Mouse (Mus musculus) kidney, postnatal 0 days (tissue): ENCODE data around the gene Olfr1049. TPM values are rescaled to one million over a fixed set of nuclear protein-coding genes. Genes with fewer than 3 reads are reported as not detected.
"Not testable (repeated sequence)": the region's sequence is repeated elsewhere in the genome, so short reads cannot be mapped to it uniquely, and the experiment has no call there.

Experiments used
- ATAC-seq: fragments of 200-750 bp; cut with Nextera tagmentation; replicated peaks from 2 replicates; pipeline ENCODE4 v1.8.0; 2017; ENCODE audit warnings: low read depth, moderate number of reproducible peaks, moderate TSS enrichment, moderate library complexity; ENCODE audit not compliant: low FRiP score
- DNase-seq: peaks from one replicate; pipeline ENCODE4 v3.0.0-alpha.2; 2016; ENCODE audit warnings: low spot score
- H3K27ac ChIP-seq: fragments of 300-500 bp; sonication (generic); 2 replicates; pipeline ENCODE4 v1.5.1; 2014; ENCODE audit warnings: mild to moderate bottlenecking
- H3K27me3 ChIP-seq: fragments of 300-500 bp; sonication (generic); 2 replicates; pipeline ENCODE4 v1.6.1; 2014; ENCODE audit warnings: low read length, mixed read lengths; ENCODE audit not compliant: insufficient read depth
- H3K36me3 ChIP-seq: fragments of 300-500 bp; sonication (generic); 2 replicates; pipeline ENCODE4 v1.6.1; 2014; ENCODE audit warnings: low read length, mixed read lengths; ENCODE audit not compliant: insufficient read depth
- H3K4me1 ChIP-seq: fragments of 300-500 bp; sonication (generic); replicated peaks from 2 replicates; pipeline ENCODE4 v1.6.1; 2014; ENCODE audit warnings: antibody characterized with exemption, low read length, mixed read lengths; ENCODE audit not compliant: insufficient read depth
- H3K4me2 ChIP-seq: fragments of 300-500 bp; sonication (generic); 2 replicates; pipeline ENCODE4 v1.6.1; 2014; ENCODE audit warnings: mild to moderate bottlenecking, low read length, moderate library complexity, mixed read lengths
- H3K4me3 ChIP-seq: fragments of 300-500 bp; sonication (generic); replicated peaks from 2 replicates; pipeline ENCODE4 v1.5.1; 2014; ENCODE audit warnings: low read depth, low read length
- H3K9ac ChIP-seq: fragments of 300-500 bp; sonication (generic); 2 replicates; pipeline ENCODE4 v1.6.1; 2014; ENCODE audit warnings: low read depth, low read length
- H3K9me3 ChIP-seq: fragments of 300-500 bp; sonication (generic); replicated peaks from 2 replicates; pipeline ENCODE4 v1.6.1; 2016; ENCODE audit warnings: low read length, inconsistent platforms, mixed read lengths
- CTCF ChIP-seq: IDR thresholded peaks from 2 replicates; pipeline ENCODE4 v1.5.1; 2016; ENCODE audit warnings: antibody characterized with exemption, low read depth, mild to moderate bottlenecking, moderate library complexity
- WGBS: fragments of 180-500 bp; shearing (Covaris S2); extraction: QIAGEN DNeasy Blood & Tissue Kit; methylation state at CpG from one replicate; pipeline ENCODE4 v1.1.7; 2014; 5-methylcytosine and 5-hydroxymethylcytosine counted together
- polyA plus RNA-seq: library from polyadenylated mRNA; unstranded; fragments of >200 nt; fragmentation: Nextera tagmentation; extraction: Ambion mirVana; gene quantifications from 2 replicates; pipeline ENCODE4 v1.2.1, GENCODE M21; 2015

Olfr1049 gene
- not detected in 2 replicates for polyA plus RNA-seq

DNA sequence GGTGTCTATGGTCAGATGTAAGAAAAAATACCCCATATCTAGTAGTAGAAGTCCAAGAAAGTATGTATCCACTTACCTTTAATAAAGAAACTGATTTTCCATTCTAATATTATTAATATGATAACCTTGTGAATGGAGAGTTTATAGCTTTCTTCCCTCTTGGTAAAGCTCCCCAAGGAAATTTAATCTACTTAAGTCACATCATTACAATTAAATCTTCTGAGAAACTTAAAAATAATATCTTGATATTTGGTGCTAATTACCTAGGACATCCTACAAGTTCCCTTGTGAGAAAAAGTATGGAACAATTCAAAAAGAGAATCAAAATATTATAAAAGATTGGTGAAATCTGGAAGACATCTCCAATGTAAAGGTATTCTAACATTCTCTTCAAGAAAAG lies at the start of gene Olfr1049:
Olfr1049 (minus strand) TSS at position 101 of the 400 bp plus-strand sequence.
- H3K9ac ChIP-seq, H3K4me1 ChIP-seq, H3K27ac ChIP-seq, H3K4me3 ChIP-seq, ATAC-seq, DNase-seq, H3K36me3 ChIP-seq, H3K27me3 ChIP-seq, H3K4me2 ChIP-seq, H3K9me3 ChIP-seq: not testable (repeated sequence)

GRCm38 (mm10) chr2:86292155-86292554 lies 34.0 kb upstream of the Olfr1049 start, which contains the start of gene Olfr1052:
TSS of gene Olfr1052 (plus strand) at chr2:86292455.
- Histone ChIP-seq H3K27me3 (no peaks in the 10 kb centered on the region), H3K4me3 (no peak within 1 kb of the TSS), H3K4me2 (no peak within 1 kb of the TSS), H3K4me1 (no peaks in the 10 kb centered on the region), H3K9ac (no peak within 1 kb of the TSS), H3K27ac (no peak within 1 kb of the TSS), H3K36me3 (no peaks in the 10 kb centered on the region), H3K9me3 (no peaks in the 10 kb centered on the region)
- no peak for DNase-seq
- no peak for TF ChIP-seq CTCF
- ATAC-seq = no peak

GRCm38 (mm10) chr2:86278988-86279387 lies 20.9 kb upstream of the Olfr1049 start, which contains the start of gene Olfr1051:
TSS of gene Olfr1051 (minus strand) at chr2:86279088.
- not testable (repeated sequence) for H3K4me3 ChIP-seq, ATAC-seq, H3K9ac ChIP-seq, H3K9me3 ChIP-seq, H3K4me1 ChIP-seq, H3K27me3 ChIP-seq, H3K27ac ChIP-seq, DNase-seq, H3K36me3 ChIP-seq, H3K4me2 ChIP-seq

DNA sequence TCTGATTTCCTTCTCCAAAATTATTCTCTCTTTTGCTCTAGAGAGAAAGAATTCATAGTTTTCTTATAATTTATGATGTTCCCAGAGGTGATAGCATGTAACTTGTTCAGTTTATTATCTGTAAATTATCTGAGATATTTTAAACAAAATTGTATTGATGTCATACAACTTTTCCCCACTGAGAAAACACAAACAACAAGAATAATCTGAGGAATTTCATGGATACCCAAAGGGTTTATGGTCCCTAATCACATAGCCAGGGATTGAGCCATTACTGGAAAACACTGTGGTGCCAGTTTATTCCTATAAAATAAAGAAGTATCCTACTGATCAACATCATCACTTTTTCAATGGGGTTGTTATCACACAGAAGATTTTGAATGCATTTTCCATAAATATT lies 17.9 kb downstream of the Olfr1049 start, which contains the start of gene Olfr1048:
Olfr1048 (minus strand) TSS at position 101 of the 400 bp plus-strand sequence.
- H3K27ac ChIP-seq = no peak within 1 kb of the TSS
- DNase-seq (no peak), ATAC-seq (no peak)

GRCm38 (mm10) chr2:86231301-86231700 lies 26.8 kb downstream of the Olfr1049 start, which contains the start of gene Olfr1047:
TSS of gene Olfr1047 (minus strand) at chr2:86231401.
- WGBS = 88% methylated on average over 1 of the region's 1 CpGs
- Histone ChIP-seq H3K27ac (no peak within 1 kb of the TSS), H3K4me1 (no peaks in the 10 kb centered on the region), H3K9ac (no peak within 1 kb of the TSS), H3K27me3 (no peaks in the 10 kb centered on the region), H3K36me3 (no peaks in the 10 kb centered on the region), H3K9me3 (no peaks in the 10 kb centered on the region), H3K4me2 (no peak within 1 kb of the TSS), H3K4me3 (no peak within 1 kb of the TSS)
- no peak for DNase-seq
- no peak for ATAC-seq
- TF ChIP-seq CTCF = no peak

More for the DNA sequence above, 17.9 kb downstream of the Olfr1049 start, which contains the start of gene Olfr1048:
- Histone ChIP-seq H3K4me3 (no peak within 1 kb of the TSS), H3K36me3 (no peaks in the 10 kb centered on the region), H3K4me1 (no peaks in the 10 kb centered on the region), H3K4me2 (no peak within 1 kb of the TSS), H3K9me3 (no peaks in the 10 kb centered on the region; the same call in 1 of the 2 replicates), H3K9ac (no peak within 1 kb of the TSS), H3K27me3 (no peaks in the 10 kb centered on the region)
- no peak for TF ChIP-seq CTCF

DNA sequence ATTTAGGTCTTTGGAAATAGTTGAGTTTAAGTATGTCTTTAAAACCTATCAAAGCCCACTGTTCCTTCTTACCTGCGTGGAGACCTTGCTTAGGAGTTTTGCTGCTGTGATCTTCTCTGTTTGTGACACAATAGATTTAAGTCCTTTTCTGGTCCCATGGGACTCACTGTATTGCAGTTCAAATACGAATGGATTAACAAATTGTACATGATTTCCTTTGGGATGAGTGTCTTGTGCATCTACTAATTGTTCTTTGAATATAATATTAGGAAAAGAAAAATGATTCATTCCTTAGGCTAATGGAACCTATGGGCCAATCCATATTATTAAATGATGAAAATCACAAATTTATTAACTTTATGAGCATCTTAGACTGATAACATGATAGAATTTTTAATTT lies 38.9 kb downstream of the Olfr1049 start, which contains the start of gene Olfr1046:
Olfr1046 (minus strand) TSS at position 101 of the 400 bp plus-strand sequence.
- ATAC-seq (no peak), DNase-seq (no peak)
- Histone ChIP-seq H3K36me3 (no peaks in the 10 kb centered on the region), H3K4me3 (no peak within 1 kb of the TSS), H3K27me3 (no peaks in the 10 kb centered on the region), H3K27ac (no peak within 1 kb of the TSS), H3K9ac (no peak within 1 kb of the TSS), H3K9me3 (no peaks in the 10 kb centered on the region), H3K4me2 (no peak within 1 kb of the TSS), H3K4me1 (no peaks in the 10 kb centered on the region)
- 74% methylated on average over 2 of the region's 2 CpGs for WGBS
- no peak for TF ChIP-seq CTCF

Other genes starting within 250 kb of the Olfr1049 start
- 5.0 and 5.4 TPM in 2 replicates for gene Olfr1033, start 237.7 kb downstream of the Olfr1049 start, polyA plus RNA-seq
- gene Olfr1034, start 212.5 kb downstream of the Olfr1049 start, polyA plus RNA-seq = 0.04 and 0.09 TPM in 2 replicates
- not detected in 2 replicates for gene Olfr1036, start 184.3 kb downstream of the Olfr1049 start, polyA plus RNA-seq
- not detected in 2 replicates for gene Olfr1037, start 170.9 kb downstream of the Olfr1049 start, polyA plus RNA-seq
- not detected in 2 replicates for gene Olfr1039, start 122.4 kb downstream of the Olfr1049 start, polyA plus RNA-seq
- not detected in 2 replicates for gene Olfr1040, start 111.6 kb downstream of the Olfr1049 start, polyA plus RNA-seq
- not detected in 2 replicates for gene Olfr1042, start 96.5 kb downstream of the Olfr1049 start, polyA plus RNA-seq
- gene Olfr1043, start 90.8 kb downstream of the Olfr1049 start, polyA plus RNA-seq = not detected in 2 replicates
- gene Olfr1044, start 80.5 kb downstream of the Olfr1049 start, polyA plus RNA-seq = not detected in 2 replicates
- gene Olfr52, start 72.6 kb downstream of the Olfr1049 start, polyA plus RNA-seq = not detected in 2 replicates
- not detected in 2 replicates for gene Olfr1045, start 55.3 kb downstream of the Olfr1049 start, polyA plus RNA-seq
- not detected in 2 replicates for gene Olfr1046, start 39.0 kb downstream of the Olfr1049 start, polyA plus RNA-seq
- gene Olfr1047, start 26.9 kb downstream of the Olfr1049 start, polyA plus RNA-seq = not detected in 2 replicates
- not detected in 2 replicates for gene Olfr1048, start 18.0 kb downstream of the Olfr1049 start, polyA plus RNA-seq
- not detected in 2 replicates for gene Olfr1051, start 20.8 kb upstream of the Olfr1049 start, polyA plus RNA-seq
- gene Olfr1052, start 34.1 kb upstream of the Olfr1049 start, polyA plus RNA-seq = not detected in 2 replicates
- not detected in 2 replicates for gene Olfr1053, start 57.0 kb upstream of the Olfr1049 start, polyA plus RNA-seq
- gene Olfr1054, start 77.1 kb upstream of the Olfr1049 start, polyA plus RNA-seq = not detected in 2 replicates
- gene Olfr1055, start 92.0 kb upstream of the Olfr1049 start, polyA plus RNA-seq = not detected in 2 replicates
- not detected in 2 replicates for gene Olfr1056, start 104.1 kb upstream of the Olfr1049 start, polyA plus RNA-seq
- not detected in 2 replicates for gene Olfr1057, start 120.1 kb upstream of the Olfr1049 start, polyA plus RNA-seq
- gene Olfr1058, start 130.2 kb upstream of the Olfr1049 start, polyA plus RNA-seq = not detected in 2 replicates
- not detected in 2 replicates for gene Olfr1061, start 155.7 kb upstream of the Olfr1049 start, polyA plus RNA-seq
- gene Olfr1062, start 168.4 kb upstream of the Olfr1049 start, polyA plus RNA-seq = not detected in 2 replicates
- not detected in 2 replicates for gene Olfr1065, start 192.3 kb upstream of the Olfr1049 start, polyA plus RNA-seq
- not detected in 2 replicates for gene Olfr1066, start 197.9 kb upstream of the Olfr1049 start, polyA plus RNA-seq
- gene Olfr228, start 229.1 kb upstream of the Olfr1049 start, polyA plus RNA-seq = not detected in 2 replicates